Mouse (Mus musculus) left cerebral cortex, adult 18-20 months (tissue): ENCODE measurements around the gene Olfr169. TPM values are rescaled to one million over a fixed set of nuclear protein-coding genes. Genes with fewer than 3 reads are reported as not detected.
"Not testable (repeated sequence)": the region's sequence is repeated elsewhere in the genome, so short reads cannot be mapped to it uniquely, and the experiment has no call there.

Source experiments
- DNase-seq, 2 experiments: peaks; one replicate each; pipeline ENCODE4 v3.0.0; 2021 to 2022; ENCODE audit warnings: low spot score in 2 of 2, mixed read lengths in 1 of 2
- long read RNA-seq, 2 experiments: library from polyadenylated mRNA; stranded (forward); transcript quantifications; one replicate each; pipeline ENCODE4 v2.0.0; 2021
- total RNA-seq, 2 experiments: library from RNA; stranded (reverse); gene quantifications; 2 replicates each; pipeline ENCODE4 v1.2.3; 2021

Gene Olfr169
- not detected for total RNA-seq
- long read RNA-seq, experiment 1: 0 reads
- long read RNA-seq, experiment 2: 0 reads

- DNase-seq: not testable (repeated sequence)
These were observed at the start of gene Olfr169 for GRCm38 (mm10) chr16:19571709-19572108. Gene Olfr169, minus strand, starts transcription at chr16:19571809.

- not testable (repeated sequence) for DNase-seq
These were observed 40.2 kb upstream of the Olfr169 start, which contains the start of gene Olfr170 for GRCm38 (mm10) chr16:19611782-19612181. Gene Olfr170, minus strand, starts transcription at chr16:19611882.

GRCm38 (mm10) chr16:19603166-19603565 is 31.6 kb upstream of the Olfr169 start:
- DNase-seq: no peak

- not testable (repeated sequence) for DNase-seq
These were observed 18.2 kb downstream of the Olfr169 start for GRCm38 (mm10) chr16:19553429-19553828.

GRCm38 (mm10) chr16:19552246-19552645 is 19.4 kb downstream of the Olfr169 start:
- not testable (repeated sequence) for DNase-seq

GRCm38 (mm10) chr16:19535455-19535854 is 36.2 kb downstream of the Olfr169 start, which contains the start of gene Olfr168:
Gene Olfr168, minus strand, starts transcription at chr16:19535555.
- DNase-seq: no peak

GRCm38 (mm10) chr16:19522166-19522565 is 49.4 kb downstream of the Olfr169 start, which contains the start of gene Olfr167:
Gene Olfr167, minus strand, starts transcription at chr16:19522266.
- DNase-seq: no peak

Other genes starting within 250 kb of the Olfr169 start
- not detected for gene Olfr165, start 148.7 kb downstream of the Olfr169 start, total RNA-seq
- gene Olfr166, start 88.1 kb downstream of the Olfr169 start, total RNA-seq: not detected
- gene Olfr167, start 49.5 kb downstream of the Olfr169 start, total RNA-seq: not detected
- not detected for gene Olfr168, start 36.3 kb downstream of the Olfr169 start, total RNA-seq
- gene Olfr170, start 40.1 kb upstream of the Olfr169 start, total RNA-seq: not detected
- not detected for gene Olfr171, start 58.1 kb upstream of the Olfr169 start, total RNA-seq
- under 1 TPM; 0.12 to 0.14 TPM for gene Lamp3, start 134.6 kb upstream of the Olfr169 start, total RNA-seq
- gene B3gnt5, start 188.4 kb upstream of the Olfr169 start, total RNA-seq: under 1 TPM; 0.44 to 0.75 TPM